Mouse (Mus musculus): Measurements from ENCODE around the gene Tbc1d23.

- TF ChIP-seq GATA1 (IDR thresholded peaks at IDR 0.05; ENCODE audit: low read length) (no peak), TAL1 (IDR thresholded peaks at IDR 0.05; ENCODE audit: low read length) (no peak)
These were observed 4.7 kb upstream of the Tbc1d23 start for GRCm38 (mm10) chr16:57235871-57236510.

All from erythroblast, embryonic 14.5 days (primary cell).